Mouse (Mus musculus): ENCODE data around the gene Mrps27. TPM values are rescaled to one million over a fixed set of nuclear protein-coding genes. Genes with fewer than 3 reads are reported as not detected.

The Mrps27 gene
- polyA plus RNA-seq, 1 experiment from 2014 or later = 70.3 TPM

DNA sequence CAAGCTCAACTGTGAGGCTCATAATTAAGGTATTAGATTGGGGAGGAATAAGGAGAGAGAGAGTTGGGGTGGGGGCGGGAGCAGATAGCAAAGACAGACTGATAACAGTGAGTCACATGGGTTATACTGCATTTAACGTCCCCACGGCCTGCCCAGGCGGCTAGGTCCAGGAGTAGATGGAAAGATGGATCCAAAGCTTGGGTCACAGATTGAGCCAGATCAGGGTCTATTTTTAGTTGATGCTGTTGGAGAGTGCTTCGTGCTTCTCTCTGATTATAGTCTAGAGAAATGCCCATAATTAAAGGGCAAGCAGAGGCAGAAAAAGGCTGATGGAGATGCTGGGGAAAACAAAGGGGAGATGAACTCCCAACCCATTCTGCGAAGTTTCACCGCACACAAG, 110.4 kb downstream of the Mrps27 start:
- Histone ChIP-seq H3K9me3 (ENCODE audit: control insufficient read depth, low read length) (no peaks in the 10 kb centered on the region), H3K4me2 (replicated peaks; ENCODE audit: low read depth, low read length) (no peak overlapping the region), H3K4me3 (ENCODE audit: low read length) (no peak overlapping the region), H3K4me1 (ENCODE audit: control insufficient read depth, insufficient read depth, low read length) (peaks cover 9% of the 10 kb centered on the region; the same call in 1 of the 2 replicates), H3K36me3 (ENCODE audit: control insufficient read depth, insufficient read depth, low read length) (no peaks in the 10 kb centered on the region), H3K27me3 (ENCODE audit: control insufficient read depth, insufficient read depth, low read length) (no peaks in the 10 kb centered on the region), H3K9ac (ENCODE audit: low read depth, low read length) (no peak overlapping the region), H3K27ac (ENCODE audit: low read depth, low read length) (no peak overlapping the region)
- 92% methylated on average over 7 of the region's 7 CpGs for WGBS
- no peak for ATAC-seq (ENCODE audit: low FRiP score, low TSS enrichment)

DNA sequence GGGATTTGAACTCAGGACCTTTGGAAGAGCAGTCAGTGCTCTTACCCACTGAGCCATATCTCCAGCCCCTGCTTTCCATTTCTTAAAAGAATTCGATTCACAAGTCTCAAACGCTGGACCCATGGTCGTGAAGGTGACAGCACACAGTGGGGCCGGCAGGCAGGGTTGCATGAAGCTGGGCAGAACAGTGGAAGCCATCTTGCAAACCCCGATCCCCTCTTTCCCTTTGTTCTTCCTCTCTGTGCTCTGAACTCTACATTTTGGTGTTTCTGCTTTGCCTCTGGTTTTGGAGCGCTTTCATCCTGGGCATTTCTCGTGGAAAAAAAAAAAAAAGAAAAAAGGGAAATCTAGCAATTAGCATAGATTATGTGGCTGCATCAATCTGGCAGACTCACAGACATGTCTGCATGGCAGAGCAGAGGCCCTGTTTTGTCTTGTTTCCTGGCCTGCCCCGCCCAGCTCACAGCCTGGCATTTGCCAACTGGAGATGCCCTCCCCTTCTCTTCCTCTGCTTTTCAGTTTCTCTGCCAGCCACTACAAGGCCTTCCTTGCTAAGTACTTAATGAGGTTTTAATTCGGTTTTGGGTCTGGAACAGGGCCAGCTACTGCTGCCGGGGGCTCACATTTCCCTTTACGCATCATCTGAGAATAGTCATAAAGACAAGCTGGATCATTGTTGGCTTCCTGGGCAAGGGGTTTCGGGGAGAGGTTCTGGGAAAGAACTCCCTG, 114.2 kb downstream of the Mrps27 start:
- 0 out of 2 replicates have a peak, but pooled peaks have one; percentile 46 for ATAC-seq (ENCODE audit: low FRiP score, low TSS enrichment)
- no peak overlapping the region; the same call in 1 of the 2 replicates for H3K27ac ChIP-seq (ENCODE audit: low read depth, low read length)

DNA sequence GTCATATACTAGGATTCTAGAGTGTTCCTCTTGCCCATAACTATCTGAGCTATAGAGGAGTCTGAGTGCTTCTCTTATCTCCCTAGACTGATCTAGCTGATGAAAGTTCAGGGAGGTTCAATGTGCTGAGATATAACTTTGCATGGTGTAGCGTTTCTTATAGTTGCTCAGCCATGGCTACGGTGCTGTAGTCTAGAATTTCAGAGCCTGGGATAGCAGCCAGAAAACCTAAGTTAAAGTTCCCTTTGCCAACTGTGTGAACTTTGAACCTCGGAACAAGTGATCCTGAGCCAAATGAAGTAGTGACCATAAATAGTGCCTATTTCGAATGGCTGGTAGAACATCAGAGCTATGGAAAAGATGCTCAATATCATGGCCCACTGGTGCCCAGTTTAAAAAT, 115.0 kb downstream of the Mrps27 start:
- Histone ChIP-seq H3K27ac (ENCODE audit: low read depth, low read length) (no peak overlapping the region), H3K9ac (ENCODE audit: low read depth, low read length) (no peak overlapping the region), H3K9me3 (ENCODE audit: control insufficient read depth, low read length) (no peaks in the 10 kb centered on the region)

More for the DNA sequence above, 114.2 kb downstream of the Mrps27 start:
- Histone ChIP-seq H3K4me1 (ENCODE audit: control insufficient read depth, insufficient read depth, low read length) (peaks cover 5% of the 10 kb centered on the region; the same call in 1 of the 2 replicates), H3K9me3 (ENCODE audit: control insufficient read depth, low read length) (no peaks in the 10 kb centered on the region), H3K27me3 (ENCODE audit: control insufficient read depth, insufficient read depth, low read length) (no peaks in the 10 kb centered on the region), H3K4me2 (replicated peaks; ENCODE audit: low read depth, low read length) (no peak overlapping the region), H3K9ac (ENCODE audit: low read depth, low read length) (no peak overlapping the region), H3K4me3 (ENCODE audit: low read length) (no peak overlapping the region), H3K36me3 (ENCODE audit: control insufficient read depth, insufficient read depth, low read length) (no peaks in the 10 kb centered on the region; the same call in 1 of the 2 replicates)
- 69% methylated on average over 12 of the region's 12 CpGs for WGBS

DNA sequence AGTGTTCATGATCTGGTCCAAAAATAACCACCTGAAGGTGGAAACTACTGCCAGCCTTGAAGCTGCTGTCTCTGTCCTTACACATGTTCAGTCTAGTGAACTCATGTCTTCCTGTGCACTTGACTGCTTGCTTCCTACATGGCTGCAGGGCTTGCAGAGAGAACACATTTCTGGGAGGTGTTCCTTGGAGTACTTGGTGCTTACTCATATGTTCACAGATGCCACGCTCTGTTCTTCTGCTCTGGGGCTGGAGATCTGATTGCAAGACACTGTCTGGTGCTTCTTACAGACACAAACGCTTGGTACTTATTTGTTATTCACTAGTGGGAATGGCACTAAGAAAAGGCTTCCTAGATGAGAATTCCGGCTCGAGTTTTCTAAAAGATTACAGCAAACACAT, 117.3 kb downstream of the Mrps27 start:
- ATAC-seq (ENCODE audit: low FRiP score, low TSS enrichment) = no peak
- 94% methylated on average over 4 of the region's 4 CpGs for WGBS
- H3K9ac ChIP-seq (ENCODE audit: low read depth, low read length) = no peak overlapping the region
- no peaks in the 10 kb centered on the region for H3K9me3 ChIP-seq (ENCODE audit: control insufficient read depth, low read length)
- no peak overlapping the region for H3K27ac ChIP-seq (ENCODE audit: low read depth, low read length)
- no peaks in the 10 kb centered on the region for H3K27me3 ChIP-seq (ENCODE audit: control insufficient read depth, insufficient read depth, low read length)
- H3K4me1 ChIP-seq (ENCODE audit: control insufficient read depth, insufficient read depth, low read length) = peaks cover 5% of the 10 kb centered on the region
- no peak overlapping the region for H3K4me3 ChIP-seq (ENCODE audit: low read length)
- no peak overlapping the region for H3K4me2 ChIP-seq (replicated peaks; ENCODE audit: low read depth, low read length)
- H3K36me3 ChIP-seq (ENCODE audit: control insufficient read depth, insufficient read depth, low read length) = no peaks in the 10 kb centered on the region; the same call in 1 of the 2 replicates

More for the DNA sequence above, 115.0 kb downstream of the Mrps27 start:
- 62% methylated on average over 4 of the region's 4 CpGs for WGBS
- H3K27me3 ChIP-seq (ENCODE audit: control insufficient read depth, insufficient read depth, low read length) = no peaks in the 10 kb centered on the region
- no peaks in the 10 kb centered on the region; the same call in 1 of the 2 replicates for H3K36me3 ChIP-seq (ENCODE audit: control insufficient read depth, insufficient read depth, low read length)
- ATAC-seq (ENCODE audit: low FRiP score, low TSS enrichment) = no peak
- peaks cover 5% of the 10 kb centered on the region; the same call in 1 of the 2 replicates for H3K4me1 ChIP-seq (ENCODE audit: control insufficient read depth, insufficient read depth, low read length)
- H3K4me3 ChIP-seq (ENCODE audit: low read length) = no peak overlapping the region
- H3K4me2 ChIP-seq (replicated peaks; ENCODE audit: low read depth, low read length) = no peak overlapping the region

GRCm38 (mm10) chr13:99464551-99464950, 120.0 kb downstream of the Mrps27 start:
- no peak overlapping the region for H3K9ac ChIP-seq (ENCODE audit: low read depth, low read length)
- H3K36me3 ChIP-seq (ENCODE audit: control insufficient read depth, insufficient read depth, low read length) = no peaks in the 10 kb centered on the region; the same call in 1 of the 2 replicates
- no peak overlapping the region for H3K4me3 ChIP-seq (ENCODE audit: low read length)
- peaks cover 3% of the 10 kb centered on the region; the same call in 1 of the 2 replicates for H3K4me1 ChIP-seq (ENCODE audit: control insufficient read depth, insufficient read depth, low read length)
- no peak overlapping the region for H3K27ac ChIP-seq (ENCODE audit: low read depth, low read length)
- WGBS = 73% methylated on average over 4 of the region's 4 CpGs
- no peak for ATAC-seq (ENCODE audit: low FRiP score, low TSS enrichment)
- no peaks in the 10 kb centered on the region for H3K27me3 ChIP-seq (ENCODE audit: control insufficient read depth, insufficient read depth, low read length)
- no peak overlapping the region for H3K4me2 ChIP-seq (replicated peaks; ENCODE audit: low read depth, low read length)
- H3K9me3 ChIP-seq (ENCODE audit: control insufficient read depth, low read length) = no peaks in the 10 kb centered on the region

Other genes with a start within 250 kb of the Mrps27 start
- 0.83 and 1.6 TPM in 2 replicates for gene Zfp366, start 160.0 kb upstream of the Mrps27 start, polyA plus RNA-seq (2014; fragmentation: Nextera tagmentation; extraction: Ambion mirVana)
- 57.5 and 59.1 TPM in 2 replicates for gene Ptcd2, start 81 bp upstream of the Mrps27 start, polyA plus RNA-seq (2014; fragmentation: Nextera tagmentation; extraction: Ambion mirVana)
- gene Map1b, start 171.8 kb downstream of the Mrps27 start, polyA plus RNA-seq (2014; fragmentation: Nextera tagmentation; extraction: Ambion mirVana) = 44.2 and 55.1 TPM in 2 replicates

Measured in kidney, embryonic 14.5 days (tissue).